26 mouse cellular contexts compared by ENCODE assay signal in the genomic region with DNA sequence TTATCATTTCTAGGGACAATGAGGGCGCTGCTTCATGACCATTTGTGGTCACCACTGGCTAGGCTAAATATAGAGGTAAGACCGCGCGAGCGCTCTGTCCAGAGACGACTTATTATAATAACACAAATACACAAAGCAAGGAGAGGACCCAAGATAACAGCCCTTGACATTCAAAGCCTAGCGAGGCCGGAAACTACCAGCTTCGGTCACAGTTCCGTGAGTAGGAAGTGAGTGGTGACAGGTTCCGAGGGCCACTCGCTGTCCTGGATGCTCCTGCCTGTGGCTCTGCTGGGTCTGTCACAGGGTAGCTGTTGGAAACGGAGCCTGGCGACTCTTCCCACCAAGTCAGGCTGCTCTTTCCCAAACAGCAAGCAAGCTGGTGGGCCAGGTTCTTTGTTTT. TPM values are rescaled to one million over a fixed set of nuclear protein-coding genes. Genes with fewer than 3 reads are reported as not detected.
A peak's percentile ranks its signal among the peaks of the same experiment; 100 is the strongest.
DNase-seq lines count a peak whose midpoint lies in the region; ATAC-seq lines count a peak whose summit lies in the region.
"Had no signal": no experiment of that assay in that cellular context is flagged by ENCODE, and none has a peak within 500 bp of the region (broad histone marks: within the 10 kb centered on the region; RNA-seq: fewer than 3 reads in every experiment).

No protein-coding gene starts in this region.

- no peak overlapping the region for H3K4me3 ChIP-seq in heart, embryonic 12.5 days
- H3K4me3 ChIP-seq: embryonic facial prominence, embryonic 12.5 days; erythroblast, embryonic 14.5 days; limb, embryonic 15.5 days; liver, embryonic 15.5 days had no signal

- 20% methylated on average over 14 of the region's 14 CpGs for WGBS in heart, embryonic 12.5 days

- no peaks in the 10 kb centered on the region for H3K9me3 ChIP-seq in heart, embryonic 12.5 days (replicated peaks)
- H3K9me3 ChIP-seq: embryonic facial prominence, embryonic 12.5 days; limb, embryonic 15.5 days; liver, embryonic 15.5 days had no signal

- no peaks in the 10 kb centered on the region for H3K27me3 ChIP-seq in heart, embryonic 12.5 days (replicated peaks)
- H3K27me3 ChIP-seq: CH12.LX had no signal

- H3K9ac ChIP-seq in heart, embryonic 12.5 days, result peak overlapping the region; percentile 66
- H3K9ac ChIP-seq: embryonic facial prominence, embryonic 12.5 days; limb, embryonic 15.5 days; liver, embryonic 15.5 days had no signal

- peaks cover 28% of the 10 kb centered on the region for H3K4me1 ChIP-seq in heart, embryonic 12.5 days (replicated peaks)

- peak; percentile 98 for DNase-seq in heart, adult 11 months
- DNase-seq in heart, postnatal 25 days (ENCODE audit: low spot score), result no peak
- peak; percentile 51 to 63 for DNase-seq in heart, postnatal 14 days
- DNase-seq in Muller cell, postnatal 12 days (ENCODE audit: inconsistent ontology term), result no peak
- no peak for DNase-seq in layer of hippocampus, adult 18-20 months (ENCODE audit: low spot score in 2 of 2)
- DNase-seq in cerebellum, adult 18-20 months, result no peak
- DNase-seq: cerebellum, adult 9-11 months; gastrocnemius, postnatal 25 days; kidney, adult 18-20 months; layer of hippocampus, postnatal 36 days had no signal

- H3K27ac ChIP-seq in heart, embryonic 12.5 days (ENCODE audit: poor library complexity, severe bottlenecking), result peak overlapping the region; percentile 87
- H3K27ac ChIP-seq: embryonic facial prominence, embryonic 12.5 days; kidney, postnatal 0 days; limb, embryonic 15.5 days; liver, embryonic 15.5 days; stomach, postnatal 0 days had no signal

- intact Hi-C loops in heart, postnatal 25 days (cut with DNase I), result no loop called here
- intact Hi-C loops in heart, postnatal 14 days (cut with DNase I), result no loop called here

- 0 out of 2 replicates have a peak, but pooled peaks have one; percentile 31 for ATAC-seq in granulocyte monocyte progenitor cell, adult 5-6 weeks (replicated peaks; ENCODE audit: poor library complexity, severe bottlenecking)
- peak; percentile 76 for ATAC-seq in heart, embryonic 12.5 days (ENCODE audit: insufficient number of reproducible peaks, low FRiP score)
- ATAC-seq: forebrain, embryonic 14.5 days; midbrain, embryonic 16.5 days had no signal

- H3K4me2 ChIP-seq in heart, embryonic 12.5 days, result peak overlapping the region; percentile 50
- H3K4me2 ChIP-seq: embryonic facial prominence, embryonic 12.5 days; limb, embryonic 15.5 days; liver, embryonic 15.5 days had no signal

- no peaks in the 10 kb centered on the region for H3K36me3 ChIP-seq in heart, embryonic 12.5 days
- H3K36me3 ChIP-seq: embryonic facial prominence, embryonic 12.5 days; limb, embryonic 15.5 days; liver, embryonic 15.5 days had no signal

RNA-seq across cellular contexts. Expression of a gene that starts 2.8 kb away (rescaled TPM):
- total RNA-seq in heart, postnatal 25 days (2021), result 100 to 1,000 TPM; 175 to 176 TPM
- not detected in 2 replicates for total RNA-seq in granulocyte monocyte progenitor cell, adult 5-6 weeks (2014; fragmentation: Nextera tagmentation)
- total RNA-seq in granulocyte monocyte progenitor cell, adult 5-6 weeks (2017), result not detected in 2 replicates
- 52.9 and 57.4 TPM in 2 replicates for polyA plus RNA-seq in heart, embryonic 12.5 days (2016; fragmentation: Nextera tagmentation; extraction: Ambion mirVana)
- total RNA-seq in heart, postnatal 14 days (2021), result 100 to 1,000 TPM; 247 to 264 TPM
- total RNA-seq in layer of hippocampus, adult 18-20 months (2021), result not detected
- total RNA-seq: adrenal gland, adult 18-20 months; CH12.LX; gastrocnemius, postnatal 25 days; left cerebral cortex, postnatal 36 days; MEL; neutrophil, adult 5-6 weeks had no signal
- polyA plus RNA-seq: embryonic facial prominence, embryonic 12.5 days; erythroblast, embryonic 14.5 days; forebrain, embryonic 14.5 days; kidney, postnatal 0 days; limb, embryonic 15.5 days; liver, embryonic 15.5 days; midbrain, embryonic 16.5 days; stomach, postnatal 0 days; thymus, postnatal 0 days had no signal

RNA-seq across cellular contexts. Expression of a gene that starts 21.3 kb away (rescaled TPM):
- total RNA-seq in heart, postnatal 25 days (2021), result 100 to 1,000 TPM; 129 to 137 TPM
- total RNA-seq in granulocyte monocyte progenitor cell, adult 5-6 weeks (2014; fragmentation: Nextera tagmentation), result 387 and 450 TPM in 2 replicates
- 517 and 619 TPM in 2 replicates for total RNA-seq in granulocyte monocyte progenitor cell, adult 5-6 weeks (2017)
- polyA plus RNA-seq in heart, embryonic 12.5 days (2016; fragmentation: Nextera tagmentation; extraction: Ambion mirVana), result 171 and 182 TPM in 2 replicates
- 100 to 1,000 TPM; 121 to 137 TPM for total RNA-seq in heart, postnatal 14 days (2021)
- total RNA-seq in layer of hippocampus, adult 18-20 months (2021), result 100 to 1,000 TPM; 174 to 178 TPM

RNA-seq across cellular contexts. Expression of a gene that starts 56.2 kb away (rescaled TPM):
- total RNA-seq in heart, postnatal 25 days (2021), result 1 to 10 TPM; 3.2 to 3.4 TPM
- total RNA-seq in granulocyte monocyte progenitor cell, adult 5-6 weeks (2014; fragmentation: Nextera tagmentation), result not detected in 2 replicates
- not detected in 2 replicates for total RNA-seq in granulocyte monocyte progenitor cell, adult 5-6 weeks (2017)
- polyA plus RNA-seq in heart, embryonic 12.5 days (2016; fragmentation: Nextera tagmentation; extraction: Ambion mirVana), result 0.13 and 0.50 TPM in 2 replicates
- 1 to 10 TPM; 2.5 TPM for total RNA-seq in heart, postnatal 14 days (2021)
- 1 to 10 TPM; 1.6 to 2.0 TPM for total RNA-seq in layer of hippocampus, adult 18-20 months (2021)
- total RNA-seq: CH12.LX; MEL; neutrophil, adult 5-6 weeks had no signal
- polyA plus RNA-seq: erythroblast, embryonic 14.5 days; forebrain, embryonic 14.5 days; thymus, postnatal 0 days had no signal

Comparison
In these comparisons a context has a peak if more than half of its experiments do, and no peak if none do; other contexts are left out.
1. DNase-seq: peak in heart, adult 11 months (single experiment) and heart, postnatal 14 days (2 of 2); none in heart, postnatal 25 days (single experiment), Muller cell, postnatal 12 days (single experiment), layer of hippocampus, adult 18-20 months (0 of 2) and cerebellum, adult 18-20 months (0 of 2).
2. RNA of a gene that starts 2.8 kb away (total RNA-seq): 247 to 264 TPM in heart, postnatal 14 days and 175 to 176 TPM in heart, postnatal 25 days; not detected in layer of hippocampus, adult 18-20 months and not detected in granulocyte monocyte progenitor cell, adult 5-6 weeks; every median in the first group is over 100 times any median in the second.